Mouse (Mus musculus) G1E-ER4 (cell line): ENCODE measurements around the gene Rbm33. TPM values are rescaled to one million over a fixed set of nuclear protein-coding genes. Genes with fewer than 3 reads are reported as not detected.

ENCODE experiments used
- GATA1 ChIP-seq: IDR thresholded peaks from one replicate; pipeline ENCODE4 v1.8.0; 2012; ENCODE audit warnings: low read length, inconsistent platforms
- polyA plus RNA-seq: library from polyadenylated mRNA; stranded (reverse); fragments of >175 nt; gene quantifications from 2 replicates; pipeline ENCODE4 v1.2.3, GENCODE M21; 2012

Gene Rbm33
- polyA plus RNA-seq, 1 experiment = 47.1 TPM

GRCm38 (mm10) chr5:28423781-28424180, 106.9 kb downstream of the Rbm33 start:
- TF ChIP-seq GATA1 = no peak

- TF ChIP-seq GATA1 = no peak
These were observed 109.0 kb downstream of the Rbm33 start for GRCm38 (mm10) chr5:28425926-28426325.

- TF ChIP-seq GATA1 = no peak
These were observed 133.4 kb downstream of the Rbm33 start for GRCm38 (mm10) chr5:28450126-28450890.

GRCm38 (mm10) chr5:28451053-28451638, 134.2 kb downstream of the Rbm33 start:
- no peak for TF ChIP-seq GATA1

- no peak for TF ChIP-seq GATA1
These were observed 136.2 kb downstream of the Rbm33 start for GRCm38 (mm10) chr5:28453086-28453485.

GRCm38 (mm10) chr5:28453523-28453922, 136.6 kb downstream of the Rbm33 start:
- TF ChIP-seq GATA1 = no peak

GRCm38 (mm10) chr5:28454546-28454945, 137.6 kb downstream of the Rbm33 start:
- no peak for TF ChIP-seq GATA1

GRCm38 (mm10) chr5:28455721-28456120, 138.8 kb downstream of the Rbm33 start:
- TF ChIP-seq GATA1 = no peak

- no peak for TF ChIP-seq GATA1
These were observed 139.4 kb downstream of the Rbm33 start for GRCm38 (mm10) chr5:28456366-28456765.

GRCm38 (mm10) chr5:28457921-28458641, 141.2 kb downstream of the Rbm33 start:
- no peak for TF ChIP-seq GATA1

GRCm38 (mm10) chr5:28458821-28459240, 141.9 kb downstream of the Rbm33 start:
- no peak for TF ChIP-seq GATA1

GRCm38 (mm10) chr5:28459456-28460225, 142.7 kb downstream of the Rbm33 start:
- TF ChIP-seq GATA1 = no peak

- TF ChIP-seq GATA1 = no peak
These were observed 143.8 kb downstream of the Rbm33 start for GRCm38 (mm10) chr5:28460556-28461350.

- TF ChIP-seq GATA1 = no peak
These were observed 144.5 kb downstream of the Rbm33 start for GRCm38 (mm10) chr5:28461376-28461775.

GRCm38 (mm10) chr5:28462741-28463590, 146.0 kb downstream of the Rbm33 start:
- TF ChIP-seq GATA1 = no peak
